Mouse (Mus musculus) intestine, postnatal 0 days (tissue): ENCODE results near the gene Serf2. TPM values are rescaled to one million over a fixed set of nuclear protein-coding genes. Genes with fewer than 3 reads are reported as not detected.

Experiments used
- ATAC-seq: fragments of 200-750 bp; cut with Nextera tagmentation; 2 replicates; pipeline ENCODE4 v1.8.0; 2017; ENCODE audit warnings: mild to moderate bottlenecking, moderate TSS enrichment, moderate library complexity
- H3K27ac ChIP-seq: fragments of 300-500 bp; sonication (generic); 2 replicates; pipeline ENCODE4 v1.5.1; 2014; ENCODE audit warnings: mild to moderate bottlenecking, low read depth, low read length, moderate library complexity
- H3K27me3 ChIP-seq: fragments of 300-500 bp; sonication (generic); replicated peaks from 2 replicates; pipeline ENCODE4 v1.6.1; 2014; ENCODE audit warnings: low read length, mixed read lengths; ENCODE audit not compliant: control insufficient read depth, insufficient read depth
- H3K36me3 ChIP-seq: fragments of 300-500 bp; sonication (generic); 2 replicates; pipeline ENCODE4 v1.6.1; 2014; ENCODE audit warnings: mild to moderate bottlenecking, moderate library complexity; ENCODE audit not compliant: control insufficient read depth, insufficient read depth
- H3K4me1 ChIP-seq: fragments of 300-500 bp; sonication (generic); replicated peaks from 2 replicates; pipeline ENCODE4 v1.6.1; 2014; ENCODE audit warnings: antibody characterized with exemption, low read length, mixed read lengths; ENCODE audit not compliant: control insufficient read depth, insufficient read depth
- H3K4me2 ChIP-seq: fragments of 300-500 bp; sonication (generic); replicated peaks from 2 replicates; pipeline ENCODE4 v1.6.1; 2014; ENCODE audit warnings: low read depth, mild to moderate bottlenecking, moderate library complexity
- H3K4me3 ChIP-seq: fragments of 300-500 bp; sonication (generic); 2 replicates; pipeline ENCODE4 v1.5.1; 2014; ENCODE audit warnings: low read depth, low read length
- H3K9ac ChIP-seq: fragments of 300-500 bp; sonication (generic); 2 replicates; pipeline ENCODE4 v1.6.1; 2014; ENCODE audit warnings: mild to moderate bottlenecking, low read depth, low read length
- H3K9me3 ChIP-seq: fragments of 300-500 bp; sonication (generic); 2 replicates; pipeline ENCODE4 v1.6.1; 2016; ENCODE audit warnings: mixed run types; ENCODE audit not compliant: control insufficient read depth
- CTCF ChIP-seq: sonication (generic); IDR thresholded peaks from 2 replicates; pipeline ENCODE4 v1.5.1; 2016; ENCODE audit warnings: low read depth, mild to moderate bottlenecking, control low read depth, antibody characterized with exemption, moderate library complexity
- WGBS: fragments of 180-500 bp; shearing (Covaris S2); extraction: QIAGEN DNeasy Blood & Tissue Kit; methylation state at CpG from one replicate; pipeline ENCODE4 v1.1.7; 2014; 5-methylcytosine and 5-hydroxymethylcytosine counted together
- polyA plus RNA-seq: library from polyadenylated mRNA; unstranded; fragments of >200 nt; fragmentation: Nextera tagmentation; extraction: Ambion mirVana; gene quantifications from 2 replicates; pipeline ENCODE4 v1.2.1, GENCODE M21; 2015

Gene Serf2
- polyA plus RNA-seq = 608 and 648 TPM in 2 replicates

DNA sequence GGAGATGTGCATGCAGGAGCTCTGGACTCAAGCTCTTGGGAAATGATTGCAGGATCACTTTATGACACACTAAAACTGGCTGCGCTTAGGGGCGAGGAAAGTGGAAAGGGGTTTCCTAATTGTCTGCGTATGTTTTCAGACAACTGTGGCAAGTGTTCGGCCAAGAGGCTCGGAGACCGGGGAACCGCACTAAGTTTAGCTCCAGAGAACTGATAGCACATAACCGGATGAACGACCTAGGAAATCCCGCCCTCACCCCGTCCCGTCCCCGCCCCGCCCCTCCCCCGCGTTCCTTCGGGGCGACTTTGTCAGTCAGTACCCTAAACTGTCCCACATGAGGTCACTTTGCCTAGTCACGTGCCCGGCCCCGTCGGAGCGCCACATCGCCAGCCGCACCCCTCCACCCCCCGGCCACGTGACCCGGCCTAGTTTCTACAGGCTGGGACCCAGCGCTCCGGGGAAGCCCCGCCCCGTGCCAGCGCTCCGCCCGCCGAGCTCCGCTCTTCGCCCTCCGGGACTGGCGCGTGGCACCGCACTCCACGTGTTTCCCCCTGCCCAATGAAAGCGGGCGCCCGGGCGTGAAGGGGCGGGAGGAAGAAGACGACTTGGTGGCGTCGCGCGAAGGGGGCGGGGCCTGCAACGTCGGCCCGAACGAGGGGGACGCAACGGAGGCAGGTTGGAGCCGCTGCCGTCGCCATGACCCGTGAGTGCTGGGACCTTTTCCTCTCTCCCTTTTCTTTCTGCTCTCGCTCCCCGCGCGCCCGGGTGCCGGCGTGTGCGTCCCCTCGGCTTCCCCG is at the start of gene Serf2:
Serf2 (plus strand) TSS at position 457 of the 797 bp plus-strand sequence.
- ATAC-seq = peak; percentile 98
- Histone ChIP-seq H3K4me1 (no peaks in the 10 kb centered on the region), H3K4me3 (peak within 1 kb of the TSS; percentile 100), H3K36me3 (peaks cover 22% of the 10 kb centered on the region), H3K9ac (peak within 1 kb of the TSS; percentile 100), H3K9me3 (no peaks in the 10 kb centered on the region), H3K4me2 (peak within 1 kb of the TSS; percentile 79), H3K27ac (peak within 1 kb of the TSS; percentile 99), H3K27me3 (no peaks in the 10 kb centered on the region)
- WGBS = under 1% methylated on average over 65 of the region's 74 CpGs
- TF ChIP-seq CTCF = no peak

DNA sequence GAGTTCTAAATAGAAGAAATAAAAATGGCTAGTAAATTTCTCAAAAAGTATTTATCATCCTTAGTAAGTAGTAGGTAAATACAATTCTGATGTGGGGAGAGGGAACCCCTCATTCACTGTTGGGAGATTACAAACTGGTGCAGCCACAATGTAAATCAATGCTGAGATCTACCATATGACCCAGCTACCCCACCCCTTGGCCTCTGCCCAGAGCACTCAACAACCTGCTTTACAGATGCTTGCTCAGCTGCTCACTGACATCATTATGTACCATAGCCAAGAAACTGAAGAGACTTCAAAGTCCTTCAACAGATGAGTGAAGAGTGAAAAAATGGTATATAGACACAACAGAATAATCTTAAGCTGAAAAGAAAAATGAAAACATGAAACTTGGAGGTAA is 45.7 kb upstream of the Serf2 start:
- H3K4me1 ChIP-seq = no peaks in the 10 kb centered on the region
- H3K9ac ChIP-seq = no peak overlapping the region
- no peak for ATAC-seq
- no peak overlapping the region for H3K4me2 ChIP-seq
- H3K36me3 ChIP-seq = no peaks in the 10 kb centered on the region
- no peak overlapping the region for H3K27ac ChIP-seq
- H3K9me3 ChIP-seq = no peaks in the 10 kb centered on the region
- H3K4me3 ChIP-seq = no peak overlapping the region
- no peak for TF ChIP-seq CTCF
- H3K27me3 ChIP-seq = no peaks in the 10 kb centered on the region

DNA sequence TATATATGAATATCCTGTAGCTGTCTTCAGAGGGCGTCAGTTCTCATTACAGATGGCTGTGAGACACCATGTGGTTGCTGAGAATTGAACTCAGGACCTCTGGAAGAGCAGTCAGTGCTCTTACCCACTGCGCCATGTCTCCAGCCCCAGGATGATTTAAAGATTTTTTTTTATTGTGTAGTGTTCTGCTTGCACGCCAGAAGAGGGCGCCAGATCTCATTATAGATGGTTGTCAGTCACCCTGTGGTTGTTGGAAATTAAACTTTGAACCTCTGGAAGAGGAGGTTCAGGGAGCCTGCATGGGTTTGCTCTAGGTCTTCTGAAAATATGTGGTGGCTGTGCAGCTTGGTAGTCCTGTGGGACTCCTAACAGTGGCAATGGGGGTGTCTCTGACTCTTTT is 40.8 kb upstream of the Serf2 start:
- no peak overlapping the region for H3K9ac ChIP-seq
- H3K27me3 ChIP-seq = no peaks in the 10 kb centered on the region
- peak; percentile 76 for TF ChIP-seq CTCF
- no peaks in the 10 kb centered on the region for H3K36me3 ChIP-seq
- peak; percentile 42; the same call in 1 of the 2 replicates for ATAC-seq
- H3K9me3 ChIP-seq = no peaks in the 10 kb centered on the region
- 34% methylated on average over 4 of the region's 4 CpGs for WGBS
- H3K4me2 ChIP-seq = no peak overlapping the region
- no peaks in the 10 kb centered on the region for H3K4me1 ChIP-seq
- H3K27ac ChIP-seq = no peak overlapping the region
- no peak overlapping the region for H3K4me3 ChIP-seq

DNA sequence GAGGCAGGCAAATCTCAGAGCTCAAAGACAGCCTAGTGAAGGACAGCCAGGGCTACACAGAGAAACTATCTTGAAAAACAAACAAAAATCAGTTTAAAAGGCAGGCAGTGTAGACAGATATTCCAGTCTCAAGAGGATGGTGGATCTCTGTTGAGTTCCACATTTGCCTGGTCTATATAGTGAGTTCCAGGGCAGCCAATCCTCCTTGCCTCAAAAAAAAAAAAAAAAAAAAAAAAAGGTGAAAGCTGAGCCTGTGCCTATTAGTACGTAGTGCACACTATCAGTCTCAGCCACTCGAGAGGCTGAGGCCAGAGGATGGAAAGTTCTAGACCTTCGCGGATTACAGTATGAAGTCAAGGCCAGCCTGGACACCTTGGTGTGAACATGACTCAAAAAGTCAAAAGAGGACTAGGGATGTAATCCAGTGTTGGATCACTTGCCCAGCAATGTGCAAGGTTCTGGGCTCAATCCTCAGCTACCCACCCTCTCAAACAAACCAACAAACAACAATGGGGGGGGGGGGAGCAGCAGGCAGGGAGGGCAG is 36.1 kb upstream of the Serf2 start:
- peak overlapping the region; percentile 70 for H3K4me2 ChIP-seq
- no peaks in the 10 kb centered on the region for H3K27me3 ChIP-seq
- no peak for TF ChIP-seq CTCF
- peak overlapping the region; percentile 96 for H3K27ac ChIP-seq
- H3K9ac ChIP-seq = peak overlapping the region; percentile 98
- no peak for ATAC-seq
- peak overlapping the region; percentile 99 for H3K4me3 ChIP-seq
- H3K4me1 ChIP-seq = no peaks in the 10 kb centered on the region
- WGBS = 3% methylated on average over 4 of the region's 4 CpGs
- H3K9me3 ChIP-seq = no peaks in the 10 kb centered on the region
- H3K36me3 ChIP-seq = peaks cover 4% of the 10 kb centered on the region; the same call in 1 of the 2 replicates

DNA sequence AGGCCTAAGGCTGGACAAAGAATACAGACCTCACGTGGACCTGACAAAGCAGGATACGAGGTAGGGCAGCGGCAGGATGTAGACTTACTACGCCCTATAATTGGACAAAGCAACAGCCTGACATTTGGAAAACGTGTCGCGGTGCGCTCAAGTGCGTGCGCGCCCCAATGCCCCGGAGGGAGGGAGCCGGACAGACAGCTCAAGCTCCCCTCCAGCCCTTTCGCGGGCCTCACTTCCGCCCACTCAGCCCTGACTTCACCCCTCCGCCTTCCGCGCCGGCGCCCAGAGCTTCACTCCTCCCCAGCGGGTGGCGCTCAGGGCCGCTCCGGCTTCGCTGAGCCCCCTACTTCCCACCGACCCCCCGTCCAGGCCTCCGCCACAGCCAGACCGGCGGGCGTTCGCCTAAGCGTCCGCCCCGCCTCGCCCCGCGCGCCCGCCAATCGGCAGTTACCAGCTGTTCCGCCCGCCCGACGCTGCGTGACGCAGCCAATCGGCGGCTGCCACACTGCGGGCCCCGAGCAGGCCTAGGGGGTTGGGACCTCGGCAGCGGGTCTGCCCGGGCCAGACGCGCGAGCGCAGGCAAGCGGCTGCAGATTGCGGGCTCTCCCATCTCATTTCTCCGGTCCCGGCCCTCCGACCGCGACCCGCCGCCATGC is 35.5 kb upstream of the Serf2 start, which contains the start of the genes Pdia3 and Catsper2:
Pdia3 (plus strand) TSS at position 389 of the 656 bp plus-strand sequence.
Catsper2 (minus strand) TSS at position 406 of the 656 bp plus-strand sequence.
- H3K4me2 ChIP-seq = peak within 1 kb of the TSS; percentile 70
- H3K27ac ChIP-seq = peak within 1 kb of the TSS; percentile 96
- H3K27me3 ChIP-seq = no peaks in the 10 kb centered on the region
- H3K9me3 ChIP-seq = no peaks in the 10 kb centered on the region
- H3K36me3 ChIP-seq = peaks cover 10% of the 10 kb centered on the region; the same call in 1 of the 2 replicates
- ATAC-seq = peak; percentile 98
- H3K4me3 ChIP-seq = peak within 1 kb of the TSS; percentile 99
- H3K9ac ChIP-seq = peak within 1 kb of the TSS; percentile 98
- peak; percentile 71 for TF ChIP-seq CTCF
- WGBS = under 1% methylated on average over 66 of the region's 68 CpGs
- no peaks in the 10 kb centered on the region for H3K4me1 ChIP-seq

DNA sequence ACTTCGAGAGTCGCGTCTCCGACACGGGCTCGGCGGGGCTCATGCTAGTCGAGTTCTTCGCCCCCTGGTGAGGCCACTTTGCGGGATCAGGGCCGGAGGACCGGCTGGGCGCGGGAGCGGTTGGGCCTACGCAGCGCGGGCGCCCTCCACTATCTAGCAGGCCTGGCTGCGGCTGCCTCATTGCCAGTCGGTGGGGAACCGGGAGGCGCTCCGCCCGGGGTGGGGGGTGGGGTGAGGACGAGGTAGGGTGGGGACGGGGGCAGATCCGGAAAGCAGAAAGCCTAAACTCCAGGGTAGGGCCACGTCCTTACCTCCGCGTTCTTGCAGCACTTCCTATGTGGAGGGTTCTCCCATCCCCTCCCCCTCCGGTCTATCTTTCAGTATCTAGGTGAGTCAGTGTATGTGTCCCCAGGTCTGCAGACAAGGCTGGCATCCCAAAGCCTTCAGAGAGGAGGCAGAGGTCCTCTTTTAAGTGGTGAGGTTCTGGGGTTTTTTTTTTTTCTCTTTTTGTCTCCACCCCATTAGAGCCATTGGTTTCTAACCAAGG is 34.8 kb upstream of the Serf2 start:
- Histone ChIP-seq H3K27me3 (no peaks in the 10 kb centered on the region), H3K9me3 (no peaks in the 10 kb centered on the region), H3K9ac (peak overlapping the region; percentile 98), H3K4me1 (no peaks in the 10 kb centered on the region), H3K36me3 (peaks cover 10% of the 10 kb centered on the region; the same call in 1 of the 2 replicates), H3K4me2 (peak overlapping the region; percentile 70), H3K4me3 (peak overlapping the region; percentile 99), H3K27ac (peak overlapping the region; percentile 96)
- peak; percentile 52 for ATAC-seq
- no peak for TF ChIP-seq CTCF
- under 1% methylated on average over 32 of the region's 32 CpGs for WGBS
